Mouse (Mus musculus): ENCODE measurements around the gene Prpf18.

GRCm38 (mm10) chr2:4645066-4645465 lies 6.8 kb downstream of the Prpf18 start:
- no peak for TF ChIP-seq CTCF (IDR thresholded peaks at IDR 0.05; ENCODE audit: low read depth, low read length)
- TF ChIP-seq POLR2A (IDR thresholded peaks at IDR 0.05; ENCODE audit: borderline replicate concordance, low read depth, low read length), result no peak
